Mouse (Mus musculus) megakaryocyte, embryonic 14.5 days (primary cell): Measurements from ENCODE around the gene Tnfsf10.

ENCODE experiments used
- FLI1 ChIP-seq: IDR thresholded peaks from 2 replicates; pipeline ENCODE4 v1.6.1; 2012; ENCODE audit warnings: low read length, inconsistent platforms, mixed read lengths
- GATA1 ChIP-seq: IDR thresholded peaks from 3 replicates; pipeline ENCODE4 v1.6.1; 2012; ENCODE audit warnings: mixed read lengths, low read length, inconsistent platforms, borderline replicate concordance

GRCm38 (mm10) chr3:27371725-27372650, 55.2 kb downstream of the Tnfsf10 start:
- TF ChIP-seq FLI1, result no peak
- TF ChIP-seq GATA1, result no peak
